Mouse (Mus musculus) T-helper 1 cell (primary cell): Measurements from ENCODE around the gene Pla2g4d.

Experiments
- in situ Hi-C: fragments of 300-600 bp; cut with MboI, MseI; formaldehyde crosslinking; loops from one replicate; pipeline ENCODE4 v1.15.1; 2025; ENCODE audit warnings: high pct_unique_total_duplicates

Pla2g4d gene

DNA sequence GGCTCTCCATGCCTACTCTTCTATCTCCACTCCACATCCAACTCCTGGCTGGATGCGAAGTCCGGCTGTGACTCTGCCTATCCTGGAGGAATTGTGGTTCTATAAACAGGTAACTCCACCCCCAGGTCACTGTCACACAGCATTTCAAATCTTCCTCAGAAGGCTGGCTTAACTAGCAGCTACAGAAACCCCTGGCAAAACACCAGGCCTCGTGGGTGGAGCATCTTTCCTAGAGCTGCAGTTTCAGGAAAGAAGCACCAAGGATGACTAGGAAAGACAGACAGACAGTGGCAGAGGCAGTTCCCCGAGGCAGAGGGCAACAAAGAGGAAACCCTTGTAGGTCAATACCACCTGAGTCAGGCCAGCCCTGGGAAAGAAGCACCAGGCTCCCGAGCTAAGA lies at the start of gene Pla2g4d:
TSS of gene Pla2g4d (minus strand) at position 203 of the 400 bp plus-strand sequence.
- in situ Hi-C loops: loop anchor here (10.0 kb wide), 1 partner anchor 1086 kb away; no protein-coding TSS in a partner anchor

DNA sequence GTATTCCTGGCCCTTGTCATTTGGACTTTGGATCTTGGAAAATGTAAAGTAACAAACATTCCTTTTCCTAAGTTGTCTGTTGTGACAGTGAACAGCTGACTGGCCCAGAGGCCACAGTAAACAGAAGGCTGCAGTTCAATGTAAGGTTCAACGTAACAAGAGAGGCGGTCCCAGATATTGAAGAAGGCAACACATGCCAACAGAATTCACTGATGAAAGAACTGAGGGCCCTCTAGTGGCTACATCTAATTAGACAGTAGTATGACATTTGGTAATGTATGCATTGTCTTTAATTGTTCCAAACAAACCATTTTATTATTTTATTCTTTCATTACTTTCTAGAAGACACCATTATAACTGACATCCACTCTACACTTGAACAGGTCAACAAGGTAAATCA lies 48.9 kb upstream of the Pla2g4d start:
- in situ Hi-C loops: loop anchor here (25.0 kb wide), 1 partner anchor 1201 kb away; no protein-coding TSS in a partner anchor

DNA sequence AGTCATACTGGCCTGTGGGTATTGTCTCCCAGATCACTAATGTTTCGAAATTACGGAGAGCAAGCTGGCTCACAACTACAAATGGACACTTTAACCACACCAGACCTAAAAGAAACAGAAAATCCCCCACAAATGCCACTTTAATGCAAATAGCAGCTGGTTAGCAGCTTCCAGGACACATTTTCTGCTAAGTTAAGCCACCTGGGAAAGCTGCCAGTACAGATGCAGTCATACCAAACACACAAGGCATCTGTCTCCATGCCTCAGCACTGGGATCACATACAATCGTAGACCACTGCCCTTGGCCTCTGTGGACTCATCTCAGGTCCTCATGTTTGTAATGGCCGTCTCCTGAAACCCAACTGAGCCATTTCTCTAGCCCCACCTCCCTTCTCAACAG lies 42.6 kb upstream of the Pla2g4d start:
- in situ Hi-C loops: loop anchor here (25.0 kb wide), 1 partner anchor 1194 kb away; no protein-coding TSS in a partner anchor

- in situ Hi-C loops: no loop called here
Measured at GRCm38 (mm10) chr2:120315077-120315476, 26.1 kb upstream of the Pla2g4d start.

DNA sequence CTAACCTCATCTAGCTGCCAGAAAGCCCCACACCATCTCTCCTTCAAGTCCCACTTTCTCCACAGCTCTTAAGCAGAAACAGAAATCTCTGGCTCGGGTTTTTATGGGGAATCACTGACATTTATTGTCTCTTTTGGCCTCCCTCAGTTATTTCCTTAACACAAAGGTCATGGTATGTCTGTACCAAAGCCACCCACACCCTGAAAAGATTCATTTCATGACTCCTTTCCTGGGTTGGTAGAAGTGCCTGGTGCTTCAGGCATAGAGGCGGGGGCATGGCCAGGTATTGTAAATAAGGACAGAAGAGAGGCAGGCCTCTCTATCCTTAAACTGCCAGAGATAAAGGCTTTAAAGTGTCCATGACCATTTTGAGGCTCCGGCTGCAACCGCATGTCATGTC lies 25.5 kb upstream of the Pla2g4d start:
- in situ Hi-C loops: no loop called here

DNA sequence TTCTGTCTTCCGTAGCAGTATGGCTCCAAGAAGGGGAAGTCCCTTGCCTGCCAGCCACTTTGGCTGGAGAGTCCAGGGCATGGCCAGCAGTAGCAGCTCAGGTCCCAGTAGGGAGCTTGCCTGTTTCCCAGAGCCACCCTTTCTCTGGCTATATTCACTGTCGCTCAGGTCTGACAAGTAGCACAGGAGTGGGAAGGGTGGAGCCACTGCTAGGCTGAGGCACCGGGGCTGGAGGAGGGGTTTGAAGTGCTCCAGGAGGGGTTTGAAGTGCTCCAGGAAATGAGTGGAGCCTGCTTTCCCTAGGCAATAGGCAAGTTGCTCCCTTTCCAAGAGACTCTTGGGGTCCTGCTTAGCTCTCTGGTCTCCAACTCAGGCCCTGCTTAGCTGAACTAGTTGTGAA lies 25.0 kb upstream of the Pla2g4d start, which contains the start of gene Pla2g4f:
TSS of gene Pla2g4f (minus strand) at position 190 of the 400 bp plus-strand sequence.
- in situ Hi-C loops: no loop called here

DNA sequence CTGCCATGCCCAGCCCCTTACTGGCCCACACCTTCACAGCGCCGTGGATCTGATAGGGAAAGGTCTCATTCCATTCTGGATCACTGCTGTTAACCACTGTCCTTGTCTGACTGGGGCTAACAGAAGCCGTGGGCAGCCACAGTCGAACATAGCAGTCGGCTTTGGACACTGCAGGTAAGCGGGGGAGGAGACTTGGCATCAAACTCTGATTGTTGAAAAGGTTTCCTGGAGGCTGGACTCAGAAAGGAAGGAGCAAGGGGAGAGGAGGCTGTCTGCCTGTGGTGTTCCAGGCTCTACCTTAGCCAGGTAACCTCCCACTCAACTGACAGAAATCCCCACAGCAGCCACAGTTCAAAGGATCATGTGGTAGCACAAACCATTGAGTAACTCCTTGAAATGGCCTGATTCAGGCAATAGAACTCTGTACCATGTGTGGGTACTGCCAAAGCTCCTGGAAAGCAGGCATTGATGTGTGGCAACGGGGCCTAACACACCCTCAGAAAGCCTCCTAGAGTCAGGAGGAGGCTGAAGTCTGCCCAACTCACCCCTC lies 23.4 kb upstream of the Pla2g4d start:
- in situ Hi-C loops: no loop called here

DNA sequence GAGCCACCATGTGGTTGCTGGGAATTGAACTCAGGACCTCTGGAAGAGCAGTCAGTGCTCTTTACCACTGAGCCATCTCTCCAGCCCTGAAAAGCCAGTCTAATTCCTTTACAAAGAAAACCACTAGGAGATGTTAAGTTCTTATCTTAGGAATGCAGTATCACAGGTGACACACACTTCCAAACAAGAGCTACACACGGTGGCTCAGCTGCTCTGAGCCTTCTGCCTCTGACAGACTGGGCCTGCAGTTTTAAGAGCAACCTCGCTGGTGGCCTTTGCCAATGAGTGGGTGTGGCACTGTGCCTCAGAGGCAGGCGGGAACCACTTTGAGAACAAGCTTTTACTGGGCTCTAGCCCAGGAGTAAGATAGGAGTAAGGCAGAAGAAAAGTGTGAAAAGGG lies 15.1 kb upstream of the Pla2g4d start:
- in situ Hi-C loops: no loop called here

- in situ Hi-C loops: no loop called here
Measured at GRCm38 (mm10) chr2:120301076-120301475, 12.1 kb upstream of the Pla2g4d start.

- in situ Hi-C loops: no loop called here
Measured at GRCm38 (mm10) chr2:120299866-120300265, 10.9 kb upstream of the Pla2g4d start.

GRCm38 (mm10) chr2:120296160-120296559 lies 7.2 kb upstream of the Pla2g4d start:
- in situ Hi-C loops: no loop called here

GRCm38 (mm10) chr2:120291471-120292078 lies 2.6 kb upstream of the Pla2g4d start:
- in situ Hi-C loops: no loop called here

GRCm38 (mm10) chr2:120288401-120288800 lies 596 bp downstream of the Pla2g4d start:
- in situ Hi-C loops: loop anchor here (10.0 kb wide), 1 partner anchor 1086 kb away; no protein-coding TSS in a partner anchor

GRCm38 (mm10) chr2:120285639-120286038 lies 3.4 kb downstream of the Pla2g4d start:
- in situ Hi-C loops: loop anchor here (10.0 kb wide), 1 partner anchor 1089 kb away; no protein-coding TSS in a partner anchor

DNA sequence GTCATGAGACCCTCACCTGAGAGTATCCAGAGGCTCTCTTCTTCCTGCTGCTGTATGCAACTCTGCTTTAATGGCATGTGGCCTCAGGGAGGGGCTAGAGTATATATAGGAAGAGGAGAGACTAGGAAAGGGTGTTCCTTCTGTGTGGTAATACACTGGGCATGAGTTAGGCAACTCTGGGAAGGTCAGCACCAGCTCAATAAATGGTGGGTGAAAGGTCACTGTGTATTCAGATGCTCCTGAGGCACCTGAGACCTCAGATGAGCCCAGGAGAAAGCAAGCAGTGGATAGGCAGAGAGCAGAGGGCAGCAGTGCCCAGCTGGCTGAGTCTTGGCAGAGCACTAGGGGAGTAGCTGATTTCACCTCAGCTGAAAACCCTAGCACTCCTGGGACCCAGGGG lies 4.3 kb downstream of the Pla2g4d start:
- in situ Hi-C loops: loop anchor here (10.0 kb wide), 1 partner anchor 1090 kb away; no protein-coding TSS in a partner anchor

- in situ Hi-C loops: loop anchor here (10.0 kb wide), 1 partner anchor 1091 kb away; no protein-coding TSS in a partner anchor
Measured at GRCm38 (mm10) chr2:120284094-120284493, 4.9 kb downstream of the Pla2g4d start.

GRCm38 (mm10) chr2:120283550-120283949 lies 5.4 kb downstream of the Pla2g4d start:
- in situ Hi-C loops: loop anchor here (10.0 kb wide), 1 partner anchor 1091 kb away; no protein-coding TSS in a partner anchor

DNA sequence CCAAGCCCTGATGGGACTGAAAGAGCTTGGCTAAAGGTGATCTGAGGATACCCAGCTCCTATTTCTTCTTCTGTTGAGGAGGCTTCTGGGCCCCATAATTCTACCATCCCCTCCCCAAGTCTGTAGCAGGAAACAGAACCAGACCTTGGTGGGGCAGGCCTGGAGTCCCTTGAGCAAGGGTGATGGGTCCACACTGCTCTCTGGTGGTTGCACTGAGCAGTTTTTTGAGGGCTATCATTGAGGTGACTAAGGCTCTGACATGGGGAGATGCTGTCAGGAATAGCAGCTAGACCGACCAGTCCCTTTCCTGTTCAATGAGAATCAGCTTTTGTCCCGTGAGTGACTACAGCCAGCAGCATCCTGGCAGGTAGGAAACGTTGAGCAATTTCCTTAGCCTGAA lies 7.8 kb downstream of the Pla2g4d start:
- in situ Hi-C loops: loop anchor here (10.0 kb wide), 1 partner anchor 1094 kb away; no protein-coding TSS in a partner anchor

GRCm38 (mm10) chr2:120279961-120280360 lies 9.0 kb downstream of the Pla2g4d start:
- in situ Hi-C loops: loop anchor here (10.0 kb wide), 1 partner anchor 1095 kb away; no protein-coding TSS in a partner anchor

- in situ Hi-C loops: no loop called here
Measured at GRCm38 (mm10) chr2:120276951-120277350, 12.0 kb downstream of the Pla2g4d start.

DNA sequence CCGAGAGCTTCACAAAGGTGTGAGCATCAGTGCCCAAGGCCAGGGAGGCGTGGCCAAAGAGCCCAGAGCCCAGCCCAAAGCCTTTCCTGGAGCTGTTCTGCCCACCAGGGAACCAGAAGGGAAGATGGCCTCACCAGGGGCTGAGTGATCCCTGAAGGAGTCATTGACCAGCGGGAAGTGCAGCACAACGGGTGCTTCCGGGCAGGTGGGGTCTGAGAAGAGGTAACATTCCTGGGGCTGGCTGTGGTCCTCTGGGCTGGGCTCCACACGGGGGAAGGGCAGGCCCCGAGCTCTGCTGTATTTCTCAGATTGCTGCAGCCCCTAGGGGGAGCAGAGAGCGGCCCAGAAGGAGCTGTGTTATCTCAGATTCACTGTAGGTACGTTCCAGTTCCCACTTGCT lies 20.4 kb downstream of the Pla2g4d start:
- in situ Hi-C loops: no loop called here

GRCm38 (mm10) chr2:120265523-120265922 lies 23.5 kb downstream of the Pla2g4d start:
- in situ Hi-C loops: no loop called here

DNA sequence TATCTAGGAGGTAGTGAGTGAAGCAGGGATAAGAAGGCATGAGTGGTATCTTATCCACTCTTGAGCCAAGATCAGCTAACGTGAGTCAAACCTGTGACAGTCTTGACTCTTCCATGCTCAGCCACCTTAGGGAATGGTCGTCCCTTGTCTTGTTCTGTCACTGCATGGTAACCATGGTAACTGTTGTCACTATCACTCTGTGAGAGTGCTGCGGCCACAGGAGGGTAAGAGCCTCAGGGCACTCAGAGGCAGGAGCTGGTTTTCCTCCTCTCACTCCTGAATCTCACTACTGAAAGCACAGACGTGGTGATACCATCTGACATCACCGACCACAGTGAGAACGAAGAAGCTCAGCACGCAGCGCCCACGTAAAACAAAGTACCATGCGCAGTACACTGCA lies 24.1 kb downstream of the Pla2g4d start:
- in situ Hi-C loops: no loop called here
